Mouse (Mus musculus) lung, embryonic 15.5 days (tissue): ENCODE measurements around the gene Arap1. TPM values are rescaled to one million over a fixed set of nuclear protein-coding genes. Genes with fewer than 3 reads are reported as not detected.
A peak's percentile ranks its signal among the peaks of the same experiment; 100 is the strongest.

Source experiments
- ATAC-seq: fragments of 200-750 bp; cut with Nextera tagmentation; 2 replicates; pipeline ENCODE4 v1.8.0; 2017; ENCODE audit warnings: moderate number of reproducible peaks, borderline replicate concordance; ENCODE audit not compliant: low FRiP score, low TSS enrichment; ENCODE audit errors: extremely low read depth
- H3K27ac ChIP-seq: fragments of 300-500 bp; sonication (generic); 2 replicates; pipeline ENCODE4 v1.5.1; 2015; ENCODE audit warnings: moderate library complexity, mild to moderate bottlenecking, inconsistent platforms
- H3K27me3 ChIP-seq: fragments of 300-500 bp; sonication (generic); 2 replicates; pipeline ENCODE4 v1.6.1; 2015; ENCODE audit warnings: inconsistent platforms
- H3K36me3 ChIP-seq: fragments of 300-500 bp; sonication (generic); 2 replicates; pipeline ENCODE4 v1.6.1; 2015; ENCODE audit warnings: inconsistent platforms
- H3K4me1 ChIP-seq: fragments of 300-500 bp; sonication (generic); 2 replicates; pipeline ENCODE4 v1.6.1; 2015; ENCODE audit warnings: inconsistent platforms
- H3K4me2 ChIP-seq: fragments of 300-500 bp; sonication (generic); 2 replicates; pipeline ENCODE4 v1.6.1; 2015; ENCODE audit warnings: inconsistent platforms, mild to moderate bottlenecking, moderate library complexity
- H3K4me3 ChIP-seq: fragments of 300-500 bp; sonication (generic); 2 replicates; pipeline ENCODE4 v1.5.1; 2015; ENCODE audit warnings: mild to moderate bottlenecking, inconsistent platforms
- H3K9ac ChIP-seq: fragments of 300-500 bp; sonication (generic); 2 replicates; pipeline ENCODE4 v1.6.1; 2015; ENCODE audit warnings: inconsistent platforms
- H3K9me3 ChIP-seq: fragments of 300-500 bp; sonication (generic); 2 replicates; pipeline ENCODE4 v1.6.1; 2016; ENCODE audit warnings: inconsistent platforms
- WGBS: fragments of 180-500 bp; shearing (Covaris S2); methylation state at CpG from one replicate; pipeline ENCODE4 v1.1.7; 2015; 5-methylcytosine and 5-hydroxymethylcytosine counted together
- polyA plus RNA-seq: library from polyadenylated mRNA; unstranded; fragments of >200 nt; fragmentation: Nextera tagmentation; extraction: Ambion mirVana; gene quantifications from 2 replicates; pipeline ENCODE4 v1.2.1, GENCODE M21; 2015

Gene Arap1
- polyA plus RNA-seq, 1 experiment from 2014 or later = 109 TPM

DNA sequence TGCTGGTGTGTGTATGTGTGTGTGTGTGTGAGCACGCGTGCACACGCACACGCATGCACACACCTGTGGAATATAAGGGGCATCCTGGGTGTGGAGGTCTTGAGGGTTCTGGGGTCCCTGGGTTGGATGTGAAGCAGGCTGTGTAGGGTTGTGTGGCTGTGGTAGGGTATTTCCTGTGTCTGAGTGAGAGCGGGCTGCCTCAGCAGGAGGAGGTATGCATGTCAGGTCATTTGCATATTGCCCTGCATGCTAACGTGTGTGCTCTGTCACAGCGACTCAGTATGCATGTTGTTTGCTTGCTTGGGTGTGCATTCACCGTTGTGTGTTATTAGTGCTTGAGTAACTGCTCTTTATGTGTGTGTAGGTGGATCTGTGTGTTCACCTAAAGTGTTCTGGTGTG, 74.8 kb downstream of the Arap1 start:
- Histone ChIP-seq H3K27ac (no peak overlapping the region), H3K27me3 (no peaks in the 10 kb centered on the region), H3K9ac (no peak overlapping the region), H3K4me3 (no peak overlapping the region), H3K4me1 (no peaks in the 10 kb centered on the region), H3K4me2 (no peak overlapping the region), H3K9me3 (no peaks in the 10 kb centered on the region), H3K36me3 (no peaks in the 10 kb centered on the region)
- ATAC-seq = no peak
- WGBS = 82% methylated on average over 8 of the region's 8 CpGs

- H3K36me3 ChIP-seq = no peaks in the 10 kb centered on the region
- ATAC-seq = no peak
- no peak overlapping the region for H3K27ac ChIP-seq
- WGBS = 47% methylated on average over 6 of the region's 6 CpGs
- no peaks in the 10 kb centered on the region for H3K4me1 ChIP-seq
- no peaks in the 10 kb centered on the region for H3K9me3 ChIP-seq
- no peaks in the 10 kb centered on the region for H3K27me3 ChIP-seq
- H3K4me2 ChIP-seq = no peak overlapping the region
- H3K9ac ChIP-seq = no peak overlapping the region
- no peak overlapping the region for H3K4me3 ChIP-seq
Measured at GRCm38 (mm10) chr7:101423970-101424369, 76.1 kb downstream of the Arap1 start.

- no peaks in the 10 kb centered on the region for H3K27me3 ChIP-seq
- no peaks in the 10 kb centered on the region for H3K36me3 ChIP-seq
- no peaks in the 10 kb centered on the region for H3K9me3 ChIP-seq
- no peak for ATAC-seq
- no peak overlapping the region for H3K4me3 ChIP-seq
- no peak overlapping the region for H3K9ac ChIP-seq
- no peak overlapping the region for H3K4me2 ChIP-seq
- H3K4me1 ChIP-seq = no peaks in the 10 kb centered on the region
- H3K27ac ChIP-seq = no peak overlapping the region
- 72% methylated on average over 8 of the region's 8 CpGs for WGBS
Measured at GRCm38 (mm10) chr7:101426692-101427091, 78.8 kb downstream of the Arap1 start.

- no peak overlapping the region for H3K4me2 ChIP-seq
- no peak overlapping the region for H3K9ac ChIP-seq
- H3K4me3 ChIP-seq = no peak overlapping the region
- no peaks in the 10 kb centered on the region for H3K36me3 ChIP-seq
- H3K27me3 ChIP-seq = no peaks in the 10 kb centered on the region
- 4% methylated on average over 2 of the region's 2 CpGs for WGBS
- H3K27ac ChIP-seq = no peak overlapping the region
- ATAC-seq = no peak
- no peaks in the 10 kb centered on the region for H3K4me1 ChIP-seq
- no peaks in the 10 kb centered on the region for H3K9me3 ChIP-seq
Measured at GRCm38 (mm10) chr7:101427736-101428135, 79.9 kb downstream of the Arap1 start.

DNA sequence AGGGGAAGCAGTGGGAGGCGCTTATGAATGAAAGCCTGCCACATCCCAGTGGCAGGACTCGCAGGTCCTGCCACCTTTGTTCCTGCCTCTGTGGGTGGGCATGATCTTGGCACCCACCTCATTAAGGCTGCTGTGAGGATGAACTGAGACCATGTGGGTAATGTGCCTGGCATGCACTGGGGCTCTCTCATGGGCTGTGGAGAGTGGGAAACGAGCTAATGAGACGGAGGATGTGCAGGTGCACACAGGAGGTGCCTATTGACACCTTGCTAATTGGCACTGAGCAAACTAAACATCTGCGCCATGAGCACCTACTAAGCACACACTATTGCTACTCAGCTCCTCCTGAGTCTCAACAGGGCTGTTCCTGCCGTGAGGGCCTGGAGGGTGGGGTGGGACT, 87.2 kb downstream of the Arap1 start:
- ATAC-seq = no peak
- no peaks in the 10 kb centered on the region for H3K27me3 ChIP-seq
- no peak overlapping the region for H3K9ac ChIP-seq
- WGBS = 44% methylated on average over 6 of the region's 6 CpGs
- H3K36me3 ChIP-seq = no peaks in the 10 kb centered on the region
- no peak overlapping the region for H3K27ac ChIP-seq
- H3K9me3 ChIP-seq = no peaks in the 10 kb centered on the region
- H3K4me3 ChIP-seq = no peak overlapping the region
- H3K4me2 ChIP-seq = no peak overlapping the region
- H3K4me1 ChIP-seq = no peaks in the 10 kb centered on the region

GRCm38 (mm10) chr7:101437876-101438275, 90.0 kb downstream of the Arap1 start:
- no peaks in the 10 kb centered on the region for H3K4me1 ChIP-seq
- WGBS = 3% methylated on average over 1 of the region's 1 CpGs
- no peaks in the 10 kb centered on the region for H3K9me3 ChIP-seq
- H3K27me3 ChIP-seq = peaks cover 2% of the 10 kb centered on the region; the same call in 1 of the 2 replicates
- H3K4me2 ChIP-seq = no peak overlapping the region
- no peak overlapping the region for H3K9ac ChIP-seq
- ATAC-seq = no peak
- no peaks in the 10 kb centered on the region for H3K36me3 ChIP-seq
- H3K4me3 ChIP-seq = no peak overlapping the region
- no peak overlapping the region for H3K27ac ChIP-seq

- Histone ChIP-seq H3K27me3 (peaks cover 8% of the 10 kb centered on the region; the same call in 1 of the 2 replicates), H3K9ac (no peak overlapping the region), H3K27ac (no peak overlapping the region), H3K4me1 (no peaks in the 10 kb centered on the region), H3K36me3 (no peaks in the 10 kb centered on the region), H3K4me3 (no peak overlapping the region), H3K9me3 (no peaks in the 10 kb centered on the region), H3K4me2 (no peak overlapping the region)
- WGBS = 63% methylated on average over 10 of the region's 10 CpGs
- no peak for ATAC-seq
Measured at GRCm38 (mm10) chr7:101443093-101443492, 95.2 kb downstream of the Arap1 start.

DNA sequence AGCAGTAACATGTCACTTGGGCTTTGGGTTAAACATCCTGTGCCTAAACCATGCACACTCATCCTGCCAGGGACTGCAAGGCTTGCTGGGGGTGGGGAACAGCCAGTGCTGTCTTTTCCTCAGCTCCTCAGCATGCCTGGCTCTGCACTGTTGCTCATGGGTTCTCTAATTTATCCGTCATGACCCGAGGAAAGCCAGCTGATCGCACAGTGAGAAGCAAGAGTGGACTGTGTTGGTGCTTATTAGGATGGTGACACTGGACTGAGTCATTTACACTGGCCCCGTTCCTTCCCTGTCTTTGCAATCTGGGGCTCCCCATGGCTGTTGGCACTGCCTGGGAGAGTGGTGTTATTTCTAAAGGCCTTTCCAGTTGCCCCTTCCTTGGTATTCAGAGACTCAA, 96.3 kb downstream of the Arap1 start:
- peaks cover 8% of the 10 kb centered on the region; the same call in 1 of the 2 replicates for H3K27me3 ChIP-seq
- no peak overlapping the region for H3K9ac ChIP-seq
- ATAC-seq = no peak
- H3K4me2 ChIP-seq = no peak overlapping the region
- no peaks in the 10 kb centered on the region for H3K4me1 ChIP-seq
- H3K36me3 ChIP-seq = no peaks in the 10 kb centered on the region
- no peak overlapping the region for H3K27ac ChIP-seq
- H3K4me3 ChIP-seq = no peak overlapping the region
- 81% methylated on average over 4 of the region's 4 CpGs for WGBS
- H3K9me3 ChIP-seq = no peaks in the 10 kb centered on the region

DNA sequence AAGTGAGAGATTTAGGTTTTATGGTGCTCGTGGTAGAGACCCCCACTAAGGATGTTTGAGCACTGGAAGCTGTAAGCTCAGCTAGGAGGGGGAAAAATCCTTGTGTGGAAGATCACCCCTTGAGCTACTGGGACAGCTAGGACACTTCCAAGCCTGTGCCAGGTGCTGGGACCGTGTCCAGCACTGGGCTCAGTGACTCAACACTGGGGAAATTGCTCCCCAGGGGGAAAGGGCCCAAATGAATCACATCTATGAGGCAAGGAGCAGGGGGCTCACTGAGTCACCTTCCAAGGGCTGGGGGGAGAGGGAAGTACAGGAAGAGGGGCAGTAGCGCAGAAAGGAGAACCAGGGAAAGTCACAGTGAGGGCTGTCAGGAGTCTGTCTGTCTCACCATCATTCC, 102.0 kb downstream of the Arap1 start:
- no peaks in the 10 kb centered on the region for H3K9me3 ChIP-seq
- peaks cover 5% of the 10 kb centered on the region; the same call in 1 of the 2 replicates for H3K4me1 ChIP-seq
- peaks cover 24% of the 10 kb centered on the region for H3K27me3 ChIP-seq
- no peak overlapping the region for H3K27ac ChIP-seq
- H3K9ac ChIP-seq = no peak overlapping the region
- H3K4me3 ChIP-seq = no peak overlapping the region
- no peaks in the 10 kb centered on the region for H3K36me3 ChIP-seq
- no peak for ATAC-seq
- WGBS = 32% methylated on average over 3 of the region's 3 CpGs
- no peak overlapping the region for H3K4me2 ChIP-seq

DNA sequence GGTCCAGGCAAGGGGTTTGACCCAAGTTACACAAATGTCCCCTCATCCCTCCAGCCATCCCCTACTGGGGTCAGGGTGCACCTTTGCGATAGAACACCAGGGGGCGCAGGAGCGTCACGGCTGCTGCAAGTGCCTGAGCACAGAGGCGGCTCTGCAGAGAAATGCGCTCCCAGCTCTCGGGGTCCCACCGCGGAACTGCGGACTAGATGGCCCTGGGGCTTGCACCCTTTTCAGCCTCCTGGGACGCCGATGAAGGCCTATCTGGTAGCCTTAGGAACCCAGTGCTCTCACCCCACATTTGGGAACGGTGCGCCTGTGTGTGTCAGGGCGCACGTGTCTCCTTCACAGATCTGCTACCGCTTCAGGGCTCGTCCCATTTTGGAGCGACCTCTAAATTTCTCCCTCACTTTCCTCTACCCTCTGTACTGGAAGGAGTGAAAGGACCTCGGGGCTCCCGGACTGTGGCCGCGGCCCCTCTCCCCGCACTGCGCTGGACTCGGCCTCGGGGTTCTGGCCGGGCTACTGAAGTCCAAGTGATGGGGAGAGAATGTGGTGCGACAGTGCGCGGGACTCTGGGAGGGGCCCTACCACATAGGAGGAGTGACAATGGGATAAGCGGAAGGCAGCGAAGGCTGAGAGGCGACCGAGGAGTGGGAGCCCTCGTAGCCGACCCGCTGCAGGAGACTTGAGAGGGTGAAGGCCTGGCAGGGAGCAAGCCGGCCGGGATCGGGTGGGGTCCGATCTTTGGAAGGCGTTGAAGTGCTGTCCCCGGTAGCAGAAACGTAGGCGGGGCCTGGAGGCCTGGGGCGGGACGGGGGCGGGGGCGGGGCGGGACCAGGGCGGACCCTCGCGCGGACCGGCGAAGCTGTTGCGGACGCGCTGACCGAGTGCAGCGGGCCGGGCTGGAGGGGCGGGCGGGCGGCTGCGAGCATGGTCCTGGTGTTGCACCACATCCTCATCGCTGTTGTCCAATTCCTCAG, 102.8 kb downstream of the Arap1 start:
- peak overlapping the region; percentile 55 for H3K4me3 ChIP-seq
- ATAC-seq = peak; percentile 84
- H3K36me3 ChIP-seq = no peaks in the 10 kb centered on the region
- H3K4me1 ChIP-seq = peaks cover 8% of the 10 kb centered on the region
- peak overlapping the region; percentile 29; the same call in 1 of the 2 replicates for H3K9ac ChIP-seq
- WGBS = under 1% methylated on average over 67 of the region's 68 CpGs
- H3K27me3 ChIP-seq = peaks cover 24% of the 10 kb centered on the region
- H3K4me2 ChIP-seq = peak overlapping the region; percentile 99
- no peak overlapping the region for H3K27ac ChIP-seq
- H3K9me3 ChIP-seq = no peaks in the 10 kb centered on the region

DNA sequence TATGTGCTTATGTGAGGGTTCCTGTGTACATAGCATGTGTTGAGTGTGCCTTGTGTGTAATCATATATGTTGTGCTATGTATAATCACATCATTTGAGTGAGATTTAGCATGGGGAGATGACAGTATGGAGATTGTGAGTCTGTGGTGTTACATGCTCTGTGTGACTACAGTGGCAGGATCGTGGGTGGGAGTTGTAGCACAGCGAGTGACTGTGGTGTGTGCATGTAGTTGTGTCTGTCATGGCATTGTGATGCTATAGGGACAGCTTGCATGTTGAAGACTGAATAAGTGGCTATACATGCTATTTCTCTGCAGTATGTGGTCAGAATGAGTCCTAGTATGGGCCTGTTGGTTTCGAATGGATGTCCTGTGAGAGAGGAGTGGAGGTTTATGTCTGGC, 104.8 kb downstream of the Arap1 start:
- 80% methylated on average over 3 of the region's 3 CpGs for WGBS
- no peak overlapping the region for H3K9ac ChIP-seq

DNA sequence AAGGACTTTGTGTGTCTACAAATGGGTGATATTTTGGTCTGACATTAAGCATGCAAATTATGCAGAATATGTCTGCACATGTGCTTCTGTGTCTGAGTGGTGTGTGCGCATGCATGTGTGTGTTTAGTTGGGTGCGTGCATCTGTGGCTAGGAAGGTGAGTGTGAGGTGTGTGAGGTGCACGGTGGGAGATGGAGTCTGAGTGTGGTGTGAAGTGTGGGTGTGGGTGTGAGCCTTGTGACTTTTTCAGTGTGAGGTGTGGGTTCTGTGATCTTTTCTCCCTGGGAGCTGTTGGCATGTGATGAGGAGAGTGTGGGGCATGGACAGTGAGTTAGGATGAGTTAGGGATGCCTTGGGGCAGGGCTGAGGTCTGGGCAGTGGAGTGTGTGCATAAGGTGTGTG, 105.4 kb downstream of the Arap1 start:
- WGBS = 79% methylated on average over 3 of the region's 3 CpGs
- Histone ChIP-seq H3K4me3 (0 out of 2 replicates have a peak overlapping the region, but pooled peaks have one; percentile 55), H3K9me3 (no peaks in the 10 kb centered on the region), H3K27me3 (peaks cover 33% of the 10 kb centered on the region), H3K27ac (no peak overlapping the region), H3K4me1 (peaks cover 25% of the 10 kb centered on the region), H3K9ac (no peak overlapping the region), H3K4me2 (peak overlapping the region; percentile 99), H3K36me3 (no peaks in the 10 kb centered on the region)
- ATAC-seq = no peak

More for the DNA sequence above, 104.8 kb downstream of the Arap1 start:
- peaks cover 23% of the 10 kb centered on the region for H3K4me1 ChIP-seq
- no peaks in the 10 kb centered on the region for H3K36me3 ChIP-seq
- no peak for ATAC-seq
- H3K27me3 ChIP-seq = peaks cover 31% of the 10 kb centered on the region
- H3K9me3 ChIP-seq = no peaks in the 10 kb centered on the region
- H3K4me2 ChIP-seq = peak overlapping the region; percentile 99
- H3K4me3 ChIP-seq = peak overlapping the region; percentile 55
- no peak overlapping the region for H3K27ac ChIP-seq
